Mouse (Mus musculus) lung, postnatal 14 days (tissue): Measurements from ENCODE around the gene Emp2.
A peak's percentile ranks its signal among the peaks of the same experiment; 100 is the strongest.

Experiments used
- DNase-seq: peaks from one replicate; pipeline ENCODE4 v3.0.0; 2021

Gene Emp2

DNA sequence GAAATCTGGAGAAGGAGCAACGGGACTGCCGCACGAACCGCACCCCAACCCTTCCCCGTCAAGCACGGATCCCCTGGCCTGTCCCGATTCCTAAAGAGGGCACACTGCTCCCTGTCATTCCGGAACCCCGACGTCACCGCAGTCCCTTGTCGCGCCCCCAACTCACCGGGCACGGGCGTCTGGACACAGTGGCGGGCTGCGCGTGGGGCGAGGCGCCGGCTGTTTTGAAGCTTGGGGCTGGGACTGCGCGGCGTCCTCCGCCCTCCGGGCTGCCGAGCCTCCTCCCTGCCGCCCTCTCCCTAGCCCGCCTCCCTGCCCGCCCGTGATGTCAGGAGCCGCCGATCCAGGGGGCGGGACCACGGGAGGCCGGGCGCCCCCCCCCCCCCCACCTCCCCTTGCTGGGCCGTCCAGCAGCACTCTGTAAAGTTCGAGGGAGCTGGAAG lies at the start of gene Emp2:
Emp2 (minus strand) TSS at position 323 of the 443 bp plus-strand sequence.
- DNase-seq, result peak; percentile 82

DNA sequence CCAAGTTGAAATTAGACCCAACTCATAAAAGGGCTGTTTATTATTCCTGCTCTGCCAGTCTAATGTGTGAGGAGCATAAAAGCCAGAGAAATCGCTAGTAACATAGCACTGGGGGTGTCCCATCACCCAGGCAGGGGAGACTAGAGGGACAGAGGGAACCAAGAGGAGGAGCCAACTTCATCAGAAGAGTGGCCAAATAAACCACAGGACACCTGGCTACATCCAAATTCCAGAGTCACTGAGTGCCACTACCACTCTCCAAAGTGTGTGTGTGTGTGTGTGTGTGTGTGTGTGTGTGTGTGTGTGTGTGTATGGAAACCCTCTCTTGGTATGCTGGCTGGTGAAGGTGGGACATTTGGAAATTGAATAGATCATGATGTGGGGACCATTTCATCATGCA lies 49.3 kb upstream of the Emp2 start:
- no peak for DNase-seq

DNA sequence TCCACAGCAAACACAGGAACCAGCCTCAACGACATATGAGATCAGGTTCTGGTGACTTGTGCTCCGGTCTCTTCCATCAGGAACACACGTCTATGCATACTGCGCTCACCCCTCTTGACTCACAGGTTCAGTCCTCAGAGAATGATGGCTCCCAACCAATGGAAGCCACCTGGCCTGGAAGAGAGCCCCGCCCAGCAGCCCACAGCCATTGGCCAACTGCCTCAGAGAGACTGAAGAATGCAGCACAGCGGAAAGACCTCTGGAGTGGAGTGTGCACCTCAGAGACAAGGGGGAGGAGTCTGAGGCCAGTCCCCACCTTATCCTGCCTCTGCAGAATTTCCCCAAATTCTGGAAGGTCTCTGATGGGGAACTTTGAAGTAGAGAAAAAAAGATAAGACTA lies 45.5 kb upstream of the Emp2 start:
- DNase-seq, result no peak

DNA sequence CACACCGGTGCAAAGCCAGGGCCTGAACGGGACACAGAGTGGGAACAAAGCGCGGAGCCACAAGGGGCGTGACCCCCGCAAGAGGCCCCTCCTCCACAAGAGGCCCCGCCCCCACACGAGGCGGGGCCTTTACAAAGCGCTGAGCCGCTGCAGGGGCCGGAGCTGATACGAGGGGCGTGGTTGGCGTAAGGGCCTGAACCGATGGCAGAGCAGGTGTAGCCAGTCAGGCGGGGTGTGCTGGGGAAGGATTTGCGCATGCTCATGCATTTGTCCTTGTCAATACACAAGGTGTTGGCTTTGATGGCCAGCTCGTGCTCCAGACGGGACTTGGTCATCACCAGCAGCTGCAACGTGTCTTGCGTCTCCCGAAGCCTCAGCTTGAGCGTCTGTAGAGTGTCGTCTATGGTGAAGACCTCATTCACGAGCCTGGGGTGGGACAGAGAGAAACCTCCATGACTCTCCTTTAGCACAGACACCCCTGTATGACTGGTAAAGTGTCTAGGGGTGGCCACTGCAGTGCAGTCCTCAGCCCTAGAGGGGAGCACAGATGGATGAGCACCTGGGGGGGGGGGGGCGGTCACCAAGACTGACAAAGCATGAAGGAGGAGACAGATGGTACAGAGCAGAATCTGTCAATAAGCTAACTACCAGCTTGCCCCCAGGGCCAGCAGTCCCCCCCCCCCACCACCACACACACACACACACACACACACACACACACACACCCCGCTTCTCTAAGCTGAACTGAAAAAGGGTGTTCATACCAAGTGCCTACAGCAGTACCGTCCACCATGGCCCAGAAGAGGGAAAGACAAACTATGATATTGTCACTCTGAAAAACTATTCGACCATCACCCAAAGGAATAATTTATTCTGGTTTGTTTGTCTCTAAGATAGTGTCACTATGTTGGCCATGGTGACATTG lies 44.5 kb upstream of the Emp2 start:
- peak; percentile 46 for DNase-seq

DNA sequence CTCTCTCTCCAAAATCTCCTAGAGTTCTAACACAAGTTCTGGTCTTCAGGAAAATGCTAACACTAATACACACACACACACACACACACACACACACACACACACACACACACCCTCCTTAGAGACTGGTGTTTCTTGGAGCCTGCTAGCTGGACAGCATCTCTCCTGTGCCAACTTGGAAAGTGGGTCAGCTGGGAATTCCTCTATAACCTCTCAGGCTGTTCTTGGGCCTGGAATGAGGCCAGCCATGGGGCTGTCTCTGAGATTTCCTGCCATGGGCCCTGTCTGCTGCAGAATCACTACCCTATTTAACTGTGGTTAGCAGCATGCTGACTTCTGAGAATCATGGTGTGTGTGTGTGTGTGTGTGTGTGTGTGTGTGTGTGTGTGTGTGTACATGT lies 41.2 kb upstream of the Emp2 start:
- DNase-seq, result peak; percentile 68

DNA sequence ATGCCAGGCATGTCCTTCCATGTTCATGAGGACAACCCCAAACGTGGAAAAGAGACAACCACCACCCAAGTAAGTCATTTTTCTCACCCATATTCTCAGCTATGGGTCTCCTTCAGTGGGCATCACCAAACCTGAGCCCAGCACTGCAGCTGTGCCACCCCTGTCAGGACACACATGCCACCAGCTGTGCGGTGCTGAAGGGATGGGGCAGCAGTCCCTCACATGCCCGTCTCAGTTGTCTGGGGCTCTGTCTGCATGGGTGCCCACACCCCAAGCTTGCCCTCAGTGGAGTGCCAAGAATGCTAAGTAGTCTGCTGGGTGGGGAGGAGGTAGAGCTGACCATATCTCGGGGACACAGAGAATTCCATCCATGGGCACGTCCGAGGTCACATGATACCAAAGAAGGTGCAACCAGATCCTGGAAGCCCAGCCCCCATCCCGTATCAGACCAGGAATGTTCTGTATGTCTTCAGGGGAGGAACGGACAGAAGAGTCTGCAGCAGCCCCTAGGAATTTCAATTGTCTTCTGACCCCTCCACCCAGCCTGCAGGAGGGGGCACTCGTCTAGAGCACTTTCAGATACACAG lies 37.4 kb upstream of the Emp2 start:
- peak; percentile 59 for DNase-seq

DNA sequence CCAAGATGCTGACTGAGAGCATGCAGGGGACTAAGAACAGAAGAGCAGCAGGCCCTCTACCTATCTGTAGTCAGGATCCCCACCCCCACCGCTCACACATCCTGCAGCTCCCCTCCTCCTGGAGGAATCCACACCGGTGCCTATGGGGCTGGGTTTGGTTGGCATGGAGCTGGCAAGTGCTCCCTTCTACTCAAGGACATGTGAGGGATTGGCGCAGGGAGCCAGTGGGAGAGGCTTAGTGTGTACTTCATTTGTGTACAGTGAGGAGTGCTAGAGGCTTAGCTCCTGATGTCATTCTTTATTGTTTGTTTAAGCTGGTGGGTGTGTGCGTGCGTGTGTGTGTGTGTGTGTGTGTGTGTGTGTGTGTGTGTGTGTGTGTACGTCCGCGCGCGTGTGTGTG lies 36.1 kb upstream of the Emp2 start:
- DNase-seq, result peak; percentile 60

DNA sequence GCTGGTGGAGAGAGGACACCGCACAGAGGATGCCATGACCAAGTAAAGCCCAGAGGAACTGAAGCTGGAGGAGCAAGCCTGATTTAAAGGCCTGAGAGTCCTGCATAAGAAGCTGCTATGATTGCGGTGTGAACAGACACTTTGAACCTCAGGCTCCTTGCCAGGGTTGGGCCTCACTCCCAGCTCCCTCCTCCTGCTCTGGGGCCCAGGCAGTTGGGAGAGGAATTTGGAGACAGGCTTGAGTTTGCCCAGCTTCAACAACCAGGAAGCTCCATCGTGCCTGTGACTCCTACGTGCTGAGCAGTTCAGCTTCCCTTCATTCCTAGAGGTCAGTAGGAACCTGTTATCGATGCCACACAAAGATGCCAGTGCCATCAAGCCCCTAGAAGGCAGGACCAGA lies 35.7 kb upstream of the Emp2 start:
- DNase-seq, result peak; percentile 69

DNA sequence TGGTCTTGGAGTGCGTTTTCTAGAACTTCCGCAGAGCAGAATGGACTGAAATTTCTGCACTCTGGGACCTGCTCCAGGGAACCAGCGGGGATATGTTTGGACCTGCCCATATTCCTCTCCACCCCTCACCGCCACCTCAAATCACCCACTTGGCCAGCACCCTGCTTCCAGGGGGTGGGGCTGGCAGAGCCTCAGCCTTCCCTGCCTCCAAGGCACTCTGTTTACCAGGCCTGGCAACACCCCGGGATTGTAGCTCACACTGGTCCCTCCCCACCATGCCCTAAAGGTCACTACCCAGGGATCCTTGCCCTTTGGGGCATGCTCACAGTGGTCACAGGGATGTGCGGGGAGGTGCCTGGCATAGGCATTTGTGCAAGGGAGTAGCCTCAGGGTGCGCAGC lies 33.8 kb upstream of the Emp2 start:
- peak; percentile 54 for DNase-seq

DNA sequence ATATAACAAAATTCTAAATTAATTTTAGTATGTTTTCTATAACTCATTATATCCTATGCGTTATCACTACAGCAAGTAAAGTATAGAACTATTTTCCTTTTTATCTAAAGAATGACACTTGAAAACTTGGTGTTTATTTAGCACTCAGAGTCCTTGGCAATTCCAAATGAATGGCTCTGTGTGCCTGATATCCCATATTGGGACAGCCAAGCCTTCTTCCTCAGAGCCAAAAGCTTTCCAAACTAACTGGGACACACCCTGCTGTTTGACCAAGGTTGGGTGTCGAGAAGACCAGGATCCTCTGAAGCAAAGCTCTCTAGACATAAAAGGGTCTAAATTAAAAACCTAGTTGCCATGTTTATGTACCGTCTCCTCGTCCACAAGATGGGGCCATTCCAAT lies 27.3 kb upstream of the Emp2 start:
- no peak for DNase-seq

DNA sequence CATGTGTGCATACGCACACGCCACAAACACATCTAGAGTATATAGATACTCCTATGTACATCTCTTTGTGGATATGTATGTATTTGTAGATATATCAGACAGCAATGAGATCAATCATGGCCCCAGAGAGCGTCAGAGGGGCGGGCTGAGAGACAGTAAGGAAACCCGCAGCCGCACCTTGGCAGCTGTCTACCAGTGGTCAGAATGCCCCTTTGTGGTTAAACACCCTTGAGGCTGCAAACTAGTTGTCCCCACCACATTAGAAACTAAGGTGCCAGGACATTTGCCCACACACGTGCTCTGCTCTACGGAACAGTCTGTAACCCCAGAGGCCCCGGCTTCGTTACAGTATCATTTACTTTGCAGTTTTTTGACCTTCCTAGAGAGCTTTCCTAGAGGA lies 26.2 kb upstream of the Emp2 start:
- DNase-seq, result no peak

DNA sequence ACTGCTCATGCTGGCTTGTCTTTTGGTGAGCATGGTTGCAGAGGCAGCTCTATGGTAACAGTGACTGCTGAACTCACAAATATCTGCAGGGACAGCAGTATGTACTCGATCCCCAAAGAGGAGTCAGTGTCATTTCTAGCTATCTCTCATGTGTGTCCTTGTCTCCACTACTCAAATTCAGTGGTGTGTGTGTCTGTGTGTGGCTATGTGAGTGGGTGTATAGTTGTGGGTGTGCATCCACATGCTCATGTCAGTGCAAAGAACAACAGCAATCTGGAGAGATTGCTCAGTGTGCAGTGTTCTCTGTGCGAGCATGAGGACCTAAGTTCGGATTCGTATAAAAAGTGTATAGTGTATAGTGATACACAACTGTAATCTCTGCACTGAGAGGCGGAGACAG lies 24.8 kb upstream of the Emp2 start:
- DNase-seq, result no peak

DNA sequence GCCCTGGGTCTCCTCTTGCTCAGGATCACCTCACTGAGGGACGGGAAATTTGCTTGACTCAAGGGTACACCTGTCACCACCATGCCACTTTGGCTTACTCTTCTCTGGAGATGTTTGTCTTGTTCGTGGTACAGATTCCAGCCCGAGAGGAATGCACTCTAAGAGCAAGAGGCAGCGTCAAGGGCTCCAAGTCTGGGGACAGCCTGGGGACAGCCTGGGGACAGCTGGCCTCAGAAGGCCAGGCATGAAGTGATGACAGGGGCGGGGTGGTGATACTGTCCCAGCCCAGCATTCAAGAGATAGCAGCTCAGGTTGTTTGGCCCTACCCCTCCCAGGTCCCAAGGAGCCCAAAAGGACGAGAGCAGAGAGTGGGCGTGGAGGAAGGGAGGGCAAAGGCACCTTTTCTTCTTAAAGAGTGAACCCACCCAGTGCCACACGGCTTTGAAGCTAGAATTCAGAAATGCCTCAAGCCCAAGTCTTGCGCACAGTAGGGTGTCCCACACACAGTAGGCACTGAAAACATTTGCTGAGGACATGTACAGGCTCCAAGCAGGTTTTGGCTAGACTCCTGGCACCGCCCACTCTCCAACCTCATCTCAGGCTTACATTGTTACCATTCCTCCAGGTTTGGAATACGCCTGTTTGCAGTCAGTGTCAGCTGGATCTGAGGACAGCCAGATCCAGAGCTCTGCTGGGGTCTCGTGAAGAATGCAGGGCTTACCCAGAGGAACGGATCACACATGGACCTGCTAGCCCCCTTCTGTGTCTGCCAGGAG lies 23.8 kb upstream of the Emp2 start:
- DNase-seq, result peak; percentile 56

DNA sequence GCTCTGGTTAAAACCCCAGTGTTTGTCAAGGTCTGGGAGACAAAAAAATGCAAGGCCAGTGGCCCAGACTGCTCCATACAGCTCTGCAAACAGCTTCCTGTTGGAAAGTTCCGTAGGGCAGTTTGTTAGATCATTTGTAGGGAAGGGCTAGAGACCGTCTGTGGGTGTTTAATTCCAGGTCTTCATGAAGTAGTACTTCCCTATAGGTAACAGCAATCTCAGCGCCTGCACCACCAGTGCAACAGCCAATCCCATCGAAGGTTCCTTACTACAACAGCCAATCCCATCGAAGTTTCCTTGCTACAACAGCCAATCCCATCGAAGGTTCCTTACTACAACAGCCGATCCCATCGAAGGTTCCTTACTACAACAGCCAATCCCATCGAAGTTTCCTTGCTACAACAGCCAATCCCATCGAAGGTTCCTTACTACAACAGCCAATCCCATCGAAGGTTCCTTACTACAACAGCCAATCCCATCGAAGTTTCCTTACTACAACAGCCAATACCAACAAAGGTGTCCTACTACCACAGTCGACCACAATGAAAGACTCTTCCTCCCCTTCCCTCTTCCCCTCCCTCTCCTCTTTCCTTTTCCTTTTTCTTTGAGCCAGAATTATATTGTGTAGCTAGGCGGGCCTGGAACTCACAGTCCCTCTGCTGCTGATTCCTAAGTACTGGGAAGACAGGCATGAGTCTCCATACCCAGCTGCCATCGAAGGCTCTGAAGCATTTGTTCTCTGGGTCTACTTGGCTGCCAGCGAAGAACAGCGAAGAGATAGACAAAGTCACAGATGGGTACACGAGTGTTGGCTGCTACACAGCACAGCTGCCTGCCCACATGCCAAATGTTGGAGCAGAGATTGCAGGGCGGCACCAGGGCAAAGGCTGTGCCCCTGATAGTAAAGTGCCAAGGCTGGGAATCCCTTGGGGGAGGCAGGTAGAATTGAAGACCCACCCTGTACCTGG lies 23.0 kb upstream of the Emp2 start:
- DNase-seq, result no peak

DNA sequence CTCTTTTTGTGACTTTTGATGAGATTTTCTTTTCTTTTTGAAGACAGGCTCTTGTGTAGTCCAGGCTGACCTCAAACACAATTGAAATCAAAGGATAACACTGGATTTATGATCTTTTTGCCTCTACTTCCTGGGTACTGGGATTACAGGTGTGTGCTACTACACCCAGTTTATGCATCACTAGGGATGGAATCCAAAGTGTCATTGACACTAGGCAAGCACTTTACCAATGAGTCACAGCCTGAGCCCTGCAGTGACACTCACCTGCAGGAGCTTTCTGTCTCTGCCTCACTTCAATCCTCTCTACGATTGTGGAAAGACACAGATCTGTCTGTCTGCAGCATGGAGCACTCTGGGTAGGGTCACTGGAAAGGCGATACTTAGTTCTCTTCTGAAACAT lies 22.2 kb upstream of the Emp2 start:
- DNase-seq, result no peak

DNA sequence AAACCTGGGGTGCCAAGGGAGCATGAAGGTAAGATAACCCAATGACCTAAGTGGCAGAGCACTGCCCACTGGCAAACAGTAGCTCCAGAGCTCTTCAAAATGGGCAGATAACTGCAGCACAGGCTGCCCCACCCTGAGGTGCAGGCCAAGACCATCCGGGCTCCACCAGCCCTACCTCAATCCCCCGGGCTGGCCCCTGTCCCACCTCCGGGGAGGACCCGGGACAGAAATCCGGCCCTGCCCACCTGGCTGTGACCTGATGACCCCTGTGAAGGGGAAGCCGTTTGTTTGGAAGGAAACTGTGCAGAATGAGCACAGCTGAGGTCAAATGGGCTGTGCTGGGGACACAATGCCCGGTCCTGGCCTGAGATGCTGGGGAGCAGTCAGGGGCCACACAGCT lies 19.0 kb upstream of the Emp2 start:
- no peak for DNase-seq

DNA sequence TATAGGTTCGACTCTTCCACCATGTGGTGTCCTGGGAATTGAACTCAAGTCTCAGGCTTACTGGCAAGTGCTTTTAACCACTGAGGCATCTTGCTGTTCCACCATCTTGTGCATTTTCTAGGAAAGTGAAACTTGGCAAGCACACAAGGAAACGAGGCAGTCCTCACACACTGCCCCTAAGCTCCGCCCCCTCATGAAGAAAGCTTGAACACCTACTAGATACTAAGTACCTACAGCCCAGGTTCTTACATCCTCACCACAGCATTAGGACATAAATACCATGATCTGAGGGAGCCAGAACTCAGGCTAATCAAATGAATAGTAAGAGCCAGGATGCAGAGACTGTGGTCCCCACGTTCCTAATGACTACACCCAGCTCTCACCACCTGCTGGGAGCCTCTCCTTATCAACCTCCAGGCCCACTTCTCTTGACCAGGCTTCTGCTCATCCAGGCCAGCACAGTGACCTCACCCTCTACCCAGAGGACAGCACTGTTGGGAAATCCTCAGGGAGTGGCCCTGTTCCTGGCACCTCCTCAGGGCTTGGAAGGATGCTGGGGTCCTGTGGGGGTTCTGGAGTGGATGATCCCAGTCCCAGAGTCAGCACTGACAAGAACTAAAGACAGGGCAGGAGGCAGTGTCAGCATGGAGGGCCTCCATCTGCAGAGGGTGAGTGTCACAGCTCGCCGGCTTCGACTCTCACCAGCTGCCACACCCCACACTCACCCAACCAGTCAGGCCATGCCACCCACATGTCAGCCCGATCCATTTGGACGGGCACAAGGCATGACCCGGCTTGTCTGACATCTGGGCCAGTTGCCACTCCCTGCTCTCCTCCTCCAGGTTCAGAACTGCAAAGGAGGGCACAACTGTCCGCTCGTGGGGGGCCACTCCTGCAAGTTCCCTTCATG lies 17.1 kb upstream of the Emp2 start:
- DNase-seq, result no peak

DNA sequence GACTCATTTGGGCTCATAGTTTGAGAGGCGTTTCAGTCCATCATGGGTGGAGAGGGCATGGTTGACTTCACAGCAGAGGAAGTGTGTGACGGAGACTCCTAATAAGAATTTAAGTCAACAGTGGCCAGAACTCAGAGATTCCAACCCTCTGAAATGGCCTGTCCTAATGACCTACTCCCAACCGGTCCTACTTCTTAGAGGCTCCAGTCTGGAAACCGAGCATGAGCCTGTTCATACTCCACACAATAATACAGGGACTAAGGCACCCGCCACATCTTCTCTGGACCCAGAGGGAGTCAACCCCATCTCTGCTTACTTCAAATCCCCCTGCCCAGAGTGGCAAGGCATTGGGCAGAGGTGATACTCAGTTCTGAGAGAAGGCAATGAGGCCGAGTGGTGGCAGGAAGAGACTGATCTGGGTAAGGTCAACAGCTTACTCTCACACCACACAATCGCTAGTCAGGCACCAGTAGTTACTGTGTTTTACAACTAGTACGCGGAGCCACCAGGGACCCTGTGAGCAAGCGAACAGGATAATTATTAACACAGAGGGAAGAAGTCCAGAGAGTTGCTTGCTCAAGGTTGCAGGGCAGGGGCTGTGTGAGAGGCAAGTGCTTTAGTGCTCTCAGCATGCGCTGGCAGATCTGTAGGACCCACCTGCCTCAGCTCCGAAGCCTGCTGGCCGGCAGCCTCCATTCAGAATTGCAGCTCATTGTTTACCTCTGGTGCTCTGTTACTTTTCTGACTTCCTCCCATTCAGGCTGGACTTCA lies 14.0 kb upstream of the Emp2 start:
- peak; percentile 37 for DNase-seq

DNA sequence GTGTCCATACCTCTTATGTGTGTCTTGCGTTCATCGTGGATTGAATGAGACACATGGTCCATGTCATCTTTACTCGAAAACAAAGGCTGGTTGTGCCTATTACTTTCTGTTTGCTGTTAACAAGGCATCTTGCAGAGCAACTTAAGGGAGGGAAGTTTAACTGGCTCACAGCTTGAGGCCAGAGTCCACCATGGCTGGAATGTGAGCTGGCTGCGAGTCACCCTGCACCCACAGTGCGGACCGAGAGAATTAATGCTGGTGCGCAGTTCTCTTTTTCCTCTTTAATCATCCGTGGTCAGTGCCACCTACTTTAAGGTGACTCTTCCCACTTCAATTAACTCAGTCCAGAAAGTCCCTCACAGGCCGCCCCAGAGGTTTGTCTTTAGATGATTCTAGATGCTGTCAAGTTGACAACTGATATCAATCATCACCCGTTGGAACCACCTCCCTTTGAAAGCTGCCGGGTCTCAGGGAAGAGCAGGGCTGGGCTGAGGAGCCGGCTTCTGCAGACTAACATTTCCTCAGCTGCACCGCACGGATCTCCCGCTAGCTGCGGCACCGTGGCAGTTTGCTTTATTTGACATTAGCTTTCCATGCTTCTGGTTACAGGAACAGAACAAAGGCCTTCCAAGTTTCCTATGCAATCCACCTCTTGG lies 6.3 kb upstream of the Emp2 start:
- no peak for DNase-seq

DNA sequence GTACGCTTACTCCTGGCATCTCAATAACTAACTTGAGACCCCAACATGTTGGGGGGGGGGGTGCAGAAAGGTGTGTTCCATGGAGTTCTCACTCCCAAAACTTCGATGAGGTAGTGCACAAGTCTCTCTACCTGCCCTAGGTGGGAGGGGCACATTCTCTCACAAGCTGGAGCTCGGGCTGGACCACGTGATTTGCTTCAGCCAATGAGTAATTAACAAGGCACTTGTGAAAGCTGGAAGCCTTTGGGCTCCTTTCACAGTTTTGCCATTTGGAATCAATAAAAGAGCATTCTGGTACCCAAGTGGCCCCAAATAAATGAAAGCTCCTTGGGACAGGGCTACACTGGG lies 3.4 kb upstream of the Emp2 start:
- DNase-seq, result no peak
